Mouse (Mus musculus): Measurements from ENCODE around the gene Tmem141. TPM values are rescaled to one million over a fixed set of nuclear protein-coding genes. Genes with fewer than 3 reads are reported as not detected.
A peak's percentile ranks its signal among the peaks of the same experiment; 100 is the strongest.

Tmem141 gene
- total and polyA plus RNA-seq, 2 experiments: 28.5 to 40.9 TPM

DNA sequence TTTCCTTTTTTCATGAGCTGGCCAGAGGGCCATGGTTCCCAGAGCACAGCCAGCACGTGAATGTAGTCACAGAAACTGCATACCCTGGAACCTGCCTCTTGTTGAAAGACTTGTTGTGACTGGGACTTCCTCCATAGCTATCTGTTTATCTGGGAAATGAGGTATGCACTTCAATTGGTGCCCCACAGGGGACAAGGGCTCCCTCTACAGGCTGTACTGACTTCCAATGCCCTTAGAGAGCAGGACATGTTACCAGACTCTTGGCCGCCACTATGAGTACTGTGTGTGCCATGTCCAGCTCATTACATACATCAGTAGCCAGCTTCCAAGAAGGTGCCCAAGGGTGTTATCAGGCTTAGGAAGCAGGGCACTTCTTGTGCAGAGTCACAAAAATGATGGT, 29.9 kb downstream of the Tmem141 start:
- TF ChIP-seq POLR2A (IDR thresholded peaks at IDR 0.05; ENCODE audit: extremely low read depth, insufficient read depth, low read length) (no peak), CTCF (IDR thresholded peaks at IDR 0.05; ENCODE audit: low read depth, low read length) (peak; percentile 60)
- peak; percentile 42 for DNase-seq (ENCODE audit: extremely low read depth, low read depth, low spot score)
- peaks cover 54% of the 10 kb centered on the region for H3K36me3 ChIP-seq (ENCODE audit: control insufficient read depth, insufficient read depth, low read length)

DNA sequence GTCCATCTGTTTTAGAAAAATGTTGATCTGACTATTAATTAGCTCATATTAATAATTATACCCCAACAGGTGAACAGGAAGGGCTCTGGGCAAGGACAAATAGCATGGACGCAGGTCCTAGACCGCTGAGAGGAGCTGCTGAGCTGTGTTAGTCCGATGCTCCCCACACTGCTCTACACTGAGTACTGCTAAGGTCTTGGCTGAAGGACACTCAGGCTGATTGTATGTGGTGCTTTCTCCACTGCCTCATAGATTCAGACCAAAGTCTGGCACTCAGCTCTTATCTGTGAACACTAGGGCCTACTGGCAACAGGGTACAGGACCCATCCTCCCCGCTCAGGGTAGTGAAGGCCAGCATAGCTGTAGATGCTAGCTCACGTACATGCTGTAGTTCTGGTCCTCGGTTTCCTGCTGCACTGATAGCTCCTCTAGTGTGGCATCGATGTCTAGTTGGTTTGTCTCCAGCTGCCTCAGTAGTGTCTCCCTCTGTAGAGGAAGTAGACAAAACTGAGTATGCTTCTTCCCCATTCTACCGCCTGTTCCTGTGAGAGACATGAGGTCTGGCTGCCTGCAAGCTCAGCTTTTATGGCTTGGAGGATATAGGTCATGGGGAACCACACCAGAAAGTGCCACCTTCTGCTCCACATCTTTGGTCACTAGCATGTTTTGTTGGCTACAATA, 33.4 kb downstream of the Tmem141 start:
- TF ChIP-seq POLR2A (IDR thresholded peaks at IDR 0.05; ENCODE audit: extremely low read depth, insufficient read depth, low read length): no peak
- TF ChIP-seq CTCF (IDR thresholded peaks at IDR 0.05; ENCODE audit: low read depth, low read length): no peak
- H3K27ac ChIP-seq (replicated peaks; ENCODE audit: insufficient read depth, low read depth, low read length): no peak overlapping the region
- peaks cover 36% of the 10 kb centered on the region for H3K36me3 ChIP-seq (ENCODE audit: control insufficient read depth, insufficient read depth, low read length)
- H3K4me3 ChIP-seq (ENCODE audit: insufficient read depth, low read depth, low read length): no peak overlapping the region
- H3K4me1 ChIP-seq (ENCODE audit: control insufficient read depth, insufficient read depth, low read length): no peaks in the 10 kb centered on the region
- no peak overlapping the region for H3K9ac ChIP-seq (ENCODE audit: low read depth, low read length)
- no peaks in the 10 kb centered on the region for H3K79me2 ChIP-seq (ENCODE audit: control insufficient read depth, insufficient read depth, low read length)
- 91% methylated on average over 8 of the region's 8 CpGs for WGBS
- H3K27me3 ChIP-seq (ENCODE audit: control insufficient read depth, insufficient read depth, low read length): no peaks in the 10 kb centered on the region
- DNase-seq (ENCODE audit: extremely low read depth, low read depth, low spot score): peak; percentile 29

More for the DNA sequence above, 29.9 kb downstream of the Tmem141 start:
- no peaks in the 10 kb centered on the region for H3K27me3 ChIP-seq (ENCODE audit: control insufficient read depth, insufficient read depth, low read length)
- no peak overlapping the region for H3K4me3 ChIP-seq (ENCODE audit: insufficient read depth, low read depth, low read length)
- no peak overlapping the region for H3K27ac ChIP-seq (replicated peaks; ENCODE audit: insufficient read depth, low read depth, low read length)
- WGBS: 84% methylated on average over 2 of the region's 2 CpGs
- H3K79me2 ChIP-seq (ENCODE audit: control insufficient read depth, insufficient read depth, low read length): no peaks in the 10 kb centered on the region
- H3K4me1 ChIP-seq (ENCODE audit: control insufficient read depth, insufficient read depth, low read length): no peaks in the 10 kb centered on the region
- H3K9ac ChIP-seq (ENCODE audit: low read depth, low read length): no peak overlapping the region

DNA sequence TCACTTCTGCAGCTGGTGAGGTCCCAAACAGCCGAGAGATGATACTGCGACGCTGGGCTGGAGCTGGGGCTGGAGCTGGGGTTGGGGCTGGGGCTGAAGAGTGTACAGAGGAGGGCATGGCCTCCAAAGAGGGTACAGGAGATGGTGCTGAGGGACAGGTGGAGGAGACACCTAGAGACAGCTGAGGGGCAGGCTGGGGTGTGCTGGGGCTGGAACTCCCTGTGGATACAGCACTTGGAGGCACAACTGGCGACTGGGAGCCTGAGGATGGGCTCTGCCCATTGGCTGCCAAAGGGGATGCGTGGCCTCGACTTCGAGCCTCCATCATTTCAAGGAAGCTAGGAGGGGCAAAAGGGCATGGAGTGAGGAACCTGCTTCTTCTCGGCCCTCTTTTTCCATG, 34.5 kb downstream of the Tmem141 start:
- Histone ChIP-seq H3K4me3 (ENCODE audit: insufficient read depth, low read depth, low read length) (no peak overlapping the region), H3K4me1 (ENCODE audit: control insufficient read depth, insufficient read depth, low read length) (no peaks in the 10 kb centered on the region), H3K9ac (ENCODE audit: low read depth, low read length) (no peak overlapping the region), H3K79me2 (ENCODE audit: control insufficient read depth, insufficient read depth, low read length) (no peaks in the 10 kb centered on the region), H3K27ac (replicated peaks; ENCODE audit: insufficient read depth, low read depth, low read length) (no peak overlapping the region), H3K27me3 (ENCODE audit: control insufficient read depth, insufficient read depth, low read length) (no peaks in the 10 kb centered on the region), H3K36me3 (ENCODE audit: control insufficient read depth, insufficient read depth, low read length) (peaks cover 30% of the 10 kb centered on the region)
- 91% methylated on average over 8 of the region's 8 CpGs for WGBS
- DNase-seq (ENCODE audit: extremely low read depth, low read depth, low spot score): no peak
- TF ChIP-seq CTCF (IDR thresholded peaks at IDR 0.05; ENCODE audit: low read depth, low read length) (no peak), POLR2A (IDR thresholded peaks at IDR 0.05; ENCODE audit: extremely low read depth, insufficient read depth, low read length) (no peak)

DNA sequence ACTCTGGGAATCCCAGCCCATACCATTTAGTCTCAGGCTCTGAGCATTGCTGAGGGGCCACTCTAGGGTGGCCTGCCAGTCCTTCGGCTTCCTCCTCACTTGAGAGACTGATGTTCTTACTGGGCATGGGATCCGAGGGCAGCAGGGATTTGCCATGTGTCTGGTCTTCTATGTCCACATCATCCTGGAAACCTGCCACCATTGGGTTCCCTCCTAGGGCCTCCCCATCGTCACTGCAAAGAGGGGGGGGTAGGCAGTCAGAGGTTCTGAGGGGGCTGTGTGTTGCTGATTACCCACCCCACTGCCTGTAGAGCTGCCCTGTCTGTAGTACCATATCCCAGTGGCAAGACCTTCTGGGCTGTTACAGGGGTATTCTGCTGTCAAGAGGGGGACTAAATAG, 36.2 kb downstream of the Tmem141 start:
- Histone ChIP-seq H3K27ac (replicated peaks; ENCODE audit: insufficient read depth, low read depth, low read length) (no peak overlapping the region), H3K9ac (ENCODE audit: low read depth, low read length) (no peak overlapping the region), H3K27me3 (ENCODE audit: control insufficient read depth, insufficient read depth, low read length) (no peaks in the 10 kb centered on the region), H3K36me3 (ENCODE audit: control insufficient read depth, insufficient read depth, low read length) (peaks cover 16% of the 10 kb centered on the region; the same call in 1 of the 2 replicates), H3K4me3 (ENCODE audit: insufficient read depth, low read depth, low read length) (no peak overlapping the region), H3K4me1 (ENCODE audit: control insufficient read depth, insufficient read depth, low read length) (peaks cover 2% of the 10 kb centered on the region; the same call in 1 of the 2 replicates), H3K79me2 (ENCODE audit: control insufficient read depth, insufficient read depth, low read length) (no peaks in the 10 kb centered on the region)
- DNase-seq (ENCODE audit: extremely low read depth, low read depth, low spot score): no peak
- TF ChIP-seq CTCF (IDR thresholded peaks at IDR 0.05; ENCODE audit: low read depth, low read length) (no peak), POLR2A (IDR thresholded peaks at IDR 0.05; ENCODE audit: extremely low read depth, insufficient read depth, low read length) (no peak)
- 63% methylated on average over 3 of the region's 3 CpGs for WGBS

DNA sequence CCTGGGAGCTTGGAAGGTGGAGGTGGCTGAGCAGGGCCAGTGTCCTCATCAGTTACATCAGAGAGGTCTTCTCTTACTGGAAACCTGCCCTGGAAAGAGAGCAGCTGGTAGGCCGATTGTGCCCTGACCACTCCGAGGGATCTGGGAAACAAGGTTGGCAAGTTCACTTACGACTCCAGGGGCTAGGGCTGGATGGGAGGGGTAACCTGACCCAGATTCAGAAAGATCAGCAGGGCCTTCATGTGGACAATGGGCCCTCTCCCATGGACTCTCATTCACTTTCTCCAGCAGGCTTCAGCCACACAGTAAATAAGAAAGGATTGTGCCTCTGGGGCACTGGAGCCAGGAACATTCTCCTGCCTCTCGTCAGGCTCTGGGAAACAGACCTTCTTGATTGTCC, 36.9 kb downstream of the Tmem141 start:
- Histone ChIP-seq H3K4me3 (ENCODE audit: insufficient read depth, low read depth, low read length) (no peak overlapping the region), H3K27ac (replicated peaks; ENCODE audit: insufficient read depth, low read depth, low read length) (no peak overlapping the region), H3K36me3 (ENCODE audit: control insufficient read depth, insufficient read depth, low read length) (peaks cover 11% of the 10 kb centered on the region; the same call in 1 of the 2 replicates), H3K9ac (ENCODE audit: low read depth, low read length) (no peak overlapping the region), H3K79me2 (ENCODE audit: control insufficient read depth, insufficient read depth, low read length) (no peaks in the 10 kb centered on the region), H3K27me3 (ENCODE audit: control insufficient read depth, insufficient read depth, low read length) (peaks cover 1% of the 10 kb centered on the region), H3K4me1 (ENCODE audit: control insufficient read depth, insufficient read depth, low read length) (peaks cover 2% of the 10 kb centered on the region)
- TF ChIP-seq POLR2A (IDR thresholded peaks at IDR 0.05; ENCODE audit: extremely low read depth, insufficient read depth, low read length): no peak
- TF ChIP-seq CTCF (IDR thresholded peaks at IDR 0.05; ENCODE audit: low read depth, low read length): no peak
- WGBS: 93% methylated on average over 4 of the region's 4 CpGs
- DNase-seq (ENCODE audit: extremely low read depth, low read depth, low spot score): no peak

DNA sequence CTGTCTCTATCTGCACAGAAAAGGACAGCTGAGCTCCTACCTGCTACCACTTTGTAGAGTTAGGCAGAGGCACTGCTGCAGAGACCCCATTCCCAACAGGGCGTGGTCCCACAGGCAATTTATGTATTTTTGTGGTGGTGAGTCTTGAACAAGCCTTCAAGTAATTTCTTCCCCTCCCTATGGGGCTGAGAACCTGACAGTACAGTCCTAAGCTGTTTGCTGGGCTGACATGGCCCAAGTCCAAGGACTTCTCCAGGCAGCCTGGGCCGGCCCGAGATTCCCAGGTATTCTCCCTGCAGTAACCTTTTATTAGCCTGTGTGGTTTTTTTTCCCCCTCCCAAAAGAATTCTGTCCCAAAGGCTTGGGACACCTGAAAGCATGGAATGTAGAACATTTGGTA, 37.7 kb downstream of the Tmem141 start:
- peaks cover 6% of the 10 kb centered on the region; the same call in 1 of the 2 replicates for H3K36me3 ChIP-seq (ENCODE audit: control insufficient read depth, insufficient read depth, low read length)

More for the DNA sequence above, 37.7 kb downstream of the Tmem141 start:
- peaks cover 2% of the 10 kb centered on the region for H3K4me1 ChIP-seq (ENCODE audit: control insufficient read depth, insufficient read depth, low read length)
- WGBS: 73% methylated on average over 3 of the region's 3 CpGs
- H3K4me3 ChIP-seq (ENCODE audit: insufficient read depth, low read depth, low read length): no peak overlapping the region
- TF ChIP-seq POLR2A (IDR thresholded peaks at IDR 0.05; ENCODE audit: extremely low read depth, insufficient read depth, low read length): no peak
- no peak overlapping the region for H3K9ac ChIP-seq (ENCODE audit: low read depth, low read length)
- H3K79me2 ChIP-seq (ENCODE audit: control insufficient read depth, insufficient read depth, low read length): no peaks in the 10 kb centered on the region
- no peak overlapping the region for H3K27ac ChIP-seq (replicated peaks; ENCODE audit: insufficient read depth, low read depth, low read length)
- H3K27me3 ChIP-seq (ENCODE audit: control insufficient read depth, insufficient read depth, low read length): peaks cover 9% of the 10 kb centered on the region
- DNase-seq (ENCODE audit: extremely low read depth, low read depth, low spot score): no peak
